Mouse (Mus musculus) neural tube, embryonic 15.5 days (tissue): ENCODE data around the gene Trim8. TPM values are rescaled to one million over a fixed set of nuclear protein-coding genes. Genes with fewer than 3 reads are reported as not detected.
A peak's percentile ranks its signal among the peaks of the same experiment; 100 is the strongest.

ENCODE experiments used
- ATAC-seq: fragments of 200-750 bp; cut with Nextera tagmentation; 2 replicates; pipeline ENCODE4 v1.8.0; 2017; ENCODE audit warnings: mild to moderate bottlenecking, moderate TSS enrichment, moderate library complexity; ENCODE audit not compliant: low FRiP score
- H3K27ac ChIP-seq: fragments of 300-500 bp; sonication (generic); replicated peaks from 2 replicates; pipeline ENCODE4 v1.5.1; 2015; ENCODE audit warnings: mild to moderate bottlenecking, inconsistent platforms
- H3K27me3 ChIP-seq: fragments of 300-500 bp; sonication (generic); replicated peaks from 2 replicates; pipeline ENCODE4 v1.6.1; 2015; ENCODE audit warnings: inconsistent platforms
- H3K36me3 ChIP-seq: fragments of 300-500 bp; sonication (generic); 2 replicates; pipeline ENCODE4 v1.6.1; 2015; ENCODE audit warnings: inconsistent platforms
- H3K4me1 ChIP-seq: fragments of 300-500 bp; sonication (generic); 2 replicates; pipeline ENCODE4 v1.6.1; 2015; ENCODE audit warnings: inconsistent platforms
- H3K4me2 ChIP-seq: fragments of 300-500 bp; sonication (generic); 2 replicates; pipeline ENCODE4 v1.6.1; 2015; ENCODE audit warnings: inconsistent platforms, mild to moderate bottlenecking, moderate library complexity
- H3K4me3 ChIP-seq: fragments of 300-500 bp; sonication (generic); replicated peaks from 2 replicates; pipeline ENCODE4 v1.5.1; 2015; ENCODE audit warnings: mild to moderate bottlenecking, inconsistent platforms
- H3K9ac ChIP-seq: fragments of 300-500 bp; sonication (generic); replicated peaks from 2 replicates; pipeline ENCODE4 v1.6.1; 2015; ENCODE audit warnings: mild to moderate bottlenecking, inconsistent platforms
- H3K9me3 ChIP-seq: fragments of 300-500 bp; sonication (generic); replicated peaks from 2 replicates; pipeline ENCODE4 v1.6.1; 2016; ENCODE audit warnings: inconsistent platforms
- WGBS: fragments of 180-500 bp; shearing (Covaris S2); methylation state at CpG from one replicate; pipeline ENCODE4 v1.1.7; 2015; ENCODE audit warnings: mixed read lengths; 5-methylcytosine and 5-hydroxymethylcytosine counted together
- polyA plus RNA-seq: library from polyadenylated mRNA; unstranded; fragments of >200 nt; fragmentation: Nextera tagmentation; extraction: Ambion mirVana; gene quantifications from 2 replicates; pipeline ENCODE4 v1.2.1, GENCODE M21; 2015

Gene Trim8
- polyA plus RNA-seq, 1 experiment from 2014 or later: 25.5 TPM

DNA sequence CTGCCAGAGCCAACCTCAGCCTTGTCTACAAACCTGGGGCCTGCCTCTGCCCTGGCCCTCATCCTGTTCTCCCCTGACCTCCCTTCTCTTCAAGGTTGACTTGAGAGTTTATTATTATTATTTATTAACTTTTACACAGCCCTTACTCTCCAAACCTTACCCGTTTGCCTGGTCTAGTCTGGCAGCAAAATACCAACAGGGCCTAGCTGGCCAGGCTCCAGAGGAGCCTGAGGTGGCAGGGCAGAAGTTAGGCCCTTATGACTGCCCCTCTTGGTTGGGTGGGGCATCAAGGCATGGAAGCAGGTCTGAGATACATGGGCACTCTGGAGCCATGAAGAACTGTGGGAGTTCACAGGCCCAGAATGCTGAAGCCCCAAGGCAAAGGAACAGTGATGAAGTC is 6.3 kb downstream of the Trim8 start:
- no peak for ATAC-seq
- Histone ChIP-seq H3K4me1 (peaks cover 81% of the 10 kb centered on the region), H3K9me3 (no peaks in the 10 kb centered on the region), H3K4me3 (0 out of 2 replicates have a peak overlapping the region, but pooled peaks have one; percentile 80), H3K36me3 (peaks cover 28% of the 10 kb centered on the region), H3K27ac (peak overlapping the region; percentile 77), H3K27me3 (no peaks in the 10 kb centered on the region), H3K4me2 (peak overlapping the region; percentile 96), H3K9ac (no peak overlapping the region; the same call in 1 of the 2 replicates)
- 44% methylated on average over 1 of the region's 1 CpGs for WGBS

GRCm38 (mm10) chr19:46508738-46509137 is 7.2 kb downstream of the Trim8 start:
- H3K9ac ChIP-seq: peak overlapping the region; percentile 18; the same call in 1 of the 2 replicates

GRCm38 (mm10) chr19:46509202-46509601 is 7.7 kb downstream of the Trim8 start:
- peak overlapping the region; percentile 96; the same call in 1 of the 2 replicates for H3K4me2 ChIP-seq
- 67% methylated on average over 3 of the region's 3 CpGs for WGBS
- H3K9me3 ChIP-seq: no peaks in the 10 kb centered on the region
- H3K4me1 ChIP-seq: peaks cover 74% of the 10 kb centered on the region
- no peak overlapping the region for H3K4me3 ChIP-seq
- no peaks in the 10 kb centered on the region for H3K27me3 ChIP-seq
- H3K36me3 ChIP-seq: peaks cover 42% of the 10 kb centered on the region
- H3K27ac ChIP-seq: 0 out of 2 replicates have a peak overlapping the region, but pooled peaks have one; percentile 18
- ATAC-seq: no peak
- H3K9ac ChIP-seq: peak overlapping the region; percentile 18; the same call in 1 of the 2 replicates

More at GRCm38 (mm10) chr19:46508738-46509137, 7.2 kb downstream of the Trim8 start:
- H3K4me3 ChIP-seq: no peak overlapping the region
- no peaks in the 10 kb centered on the region for H3K9me3 ChIP-seq
- no peak for ATAC-seq
- peaks cover 78% of the 10 kb centered on the region for H3K4me1 ChIP-seq
- H3K4me2 ChIP-seq: peak overlapping the region; percentile 96
- no peaks in the 10 kb centered on the region for H3K27me3 ChIP-seq
- 16% methylated on average over 3 of the region's 3 CpGs for WGBS
- H3K27ac ChIP-seq: 0 out of 2 replicates have a peak overlapping the region, but pooled peaks have one; percentile 77
- peaks cover 37% of the 10 kb centered on the region for H3K36me3 ChIP-seq

- peaks cover 68% of the 10 kb centered on the region for H3K4me1 ChIP-seq
- 0 out of 2 replicates have a peak overlapping the region, but pooled peaks have one; percentile 7 for H3K9ac ChIP-seq
- peak overlapping the region; percentile 28; the same call in 1 of the 2 replicates for H3K27ac ChIP-seq
- H3K9me3 ChIP-seq: no peaks in the 10 kb centered on the region
- 63% methylated on average over 4 of the region's 4 CpGs for WGBS
- H3K27me3 ChIP-seq: no peaks in the 10 kb centered on the region
- H3K4me2 ChIP-seq: 0 out of 2 replicates have a peak overlapping the region, but pooled peaks have one; percentile 96
- no peak overlapping the region for H3K4me3 ChIP-seq
- peaks cover 47% of the 10 kb centered on the region for H3K36me3 ChIP-seq
- no peak for ATAC-seq
Measured at GRCm38 (mm10) chr19:46509736-46510135, 8.2 kb downstream of the Trim8 start.

DNA sequence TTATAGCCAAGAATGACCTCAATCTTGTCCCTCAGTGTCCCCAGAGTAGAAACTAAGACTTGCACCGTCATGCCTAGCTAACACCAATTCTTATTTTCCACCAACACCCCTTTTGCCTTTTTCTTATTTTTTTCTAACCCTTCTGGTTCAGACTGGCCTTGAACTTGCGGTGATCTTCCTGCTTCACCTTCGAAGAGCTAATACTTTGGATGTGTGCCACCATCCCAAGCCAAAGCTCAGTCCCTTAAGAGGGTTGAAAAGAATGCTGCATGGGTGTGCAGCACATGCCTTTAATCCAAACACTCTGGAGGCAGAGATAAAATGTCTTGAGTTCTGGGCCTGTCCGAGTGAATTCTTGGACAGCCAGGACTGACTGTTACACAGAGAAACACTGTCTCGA is 8.9 kb downstream of the Trim8 start:
- no peak overlapping the region for H3K4me3 ChIP-seq
- H3K9me3 ChIP-seq: no peaks in the 10 kb centered on the region
- no peak overlapping the region for H3K4me2 ChIP-seq
- H3K4me1 ChIP-seq: peaks cover 62% of the 10 kb centered on the region
- ATAC-seq: no peak
- WGBS: 80% methylated on average over 5 of the region's 5 CpGs
- H3K9ac ChIP-seq: 0 out of 2 replicates have a peak overlapping the region, but pooled peaks have one; percentile 7
- H3K27ac ChIP-seq: peak overlapping the region; percentile 28
- peaks cover 54% of the 10 kb centered on the region for H3K36me3 ChIP-seq
- no peaks in the 10 kb centered on the region for H3K27me3 ChIP-seq

GRCm38 (mm10) chr19:46510824-46511223 is 9.3 kb downstream of the Trim8 start:
- 67% methylated on average over 3 of the region's 3 CpGs for WGBS
- Histone ChIP-seq H3K4me1 (peaks cover 58% of the 10 kb centered on the region), H3K27ac (peak overlapping the region; percentile 28; the same call in 1 of the 2 replicates), H3K27me3 (no peaks in the 10 kb centered on the region), H3K9ac (no peak overlapping the region), H3K36me3 (peaks cover 57% of the 10 kb centered on the region), H3K4me3 (no peak overlapping the region), H3K9me3 (no peaks in the 10 kb centered on the region), H3K4me2 (no peak overlapping the region)
- no peak for ATAC-seq

DNA sequence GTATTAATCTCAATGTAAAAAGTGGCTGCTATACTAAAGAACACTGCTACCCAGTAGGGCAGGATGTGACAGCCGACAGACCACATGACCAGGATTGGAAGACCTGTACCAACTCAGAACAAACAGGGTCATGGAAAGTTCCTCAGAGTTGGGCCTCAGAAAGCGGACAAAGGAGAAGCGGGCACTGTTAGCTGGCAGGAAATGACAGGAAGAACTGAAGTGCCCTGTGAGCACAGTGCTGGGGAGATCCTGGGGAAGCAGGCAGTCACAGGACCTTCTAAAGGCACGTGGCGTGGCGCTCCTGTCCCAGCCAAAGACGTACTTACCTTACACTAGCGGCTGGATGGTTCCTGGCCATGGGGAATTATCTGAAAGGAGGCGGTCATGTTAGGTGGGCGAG is 9.8 kb downstream of the Trim8 start:
- Histone ChIP-seq H3K36me3 (peaks cover 58% of the 10 kb centered on the region), H3K27me3 (no peaks in the 10 kb centered on the region), H3K4me3 (no peak overlapping the region), H3K9ac (no peak overlapping the region), H3K9me3 (no peaks in the 10 kb centered on the region), H3K27ac (peak overlapping the region; percentile 52), H3K4me1 (peaks cover 53% of the 10 kb centered on the region), H3K4me2 (no peak overlapping the region)
- no peak for ATAC-seq
- 92% methylated on average over 10 of the region's 10 CpGs for WGBS

- H3K4me1 ChIP-seq: peaks cover 46% of the 10 kb centered on the region
- H3K36me3 ChIP-seq: peaks cover 54% of the 10 kb centered on the region
- no peak overlapping the region for H3K27ac ChIP-seq
- no peak overlapping the region for H3K4me2 ChIP-seq
- H3K9ac ChIP-seq: no peak overlapping the region
- no peak overlapping the region for H3K4me3 ChIP-seq
- H3K27me3 ChIP-seq: no peaks in the 10 kb centered on the region
- H3K9me3 ChIP-seq: no peaks in the 10 kb centered on the region
- WGBS: 86% methylated on average over 12 of the region's 12 CpGs
- no peak for ATAC-seq
Measured at GRCm38 (mm10) chr19:46514387-46514786, 12.9 kb downstream of the Trim8 start.

- Histone ChIP-seq H3K4me3 (no peak overlapping the region), H3K27me3 (no peaks in the 10 kb centered on the region), H3K9ac (no peak overlapping the region), H3K4me2 (no peak overlapping the region), H3K36me3 (peaks cover 52% of the 10 kb centered on the region), H3K27ac (no peak overlapping the region), H3K4me1 (peaks cover 39% of the 10 kb centered on the region), H3K9me3 (no peaks in the 10 kb centered on the region)
- ATAC-seq: no peak
- WGBS: 91% methylated on average over 24 of the region's 24 CpGs
Measured at GRCm38 (mm10) chr19:46515287-46515821, 13.9 kb downstream of the Trim8 start.

- Histone ChIP-seq H3K4me1 (peaks cover 29% of the 10 kb centered on the region), H3K4me2 (no peak overlapping the region), H3K27ac (peak overlapping the region; percentile 51), H3K9me3 (no peaks in the 10 kb centered on the region), H3K4me3 (no peak overlapping the region), H3K36me3 (peaks cover 45% of the 10 kb centered on the region), H3K9ac (no peak overlapping the region; the same call in 1 of the 2 replicates), H3K27me3 (no peaks in the 10 kb centered on the region)
- 63% methylated on average over 3 of the region's 3 CpGs for WGBS
- no peak for ATAC-seq
Measured at GRCm38 (mm10) chr19:46516667-46517528, 15.4 kb downstream of the Trim8 start.

DNA sequence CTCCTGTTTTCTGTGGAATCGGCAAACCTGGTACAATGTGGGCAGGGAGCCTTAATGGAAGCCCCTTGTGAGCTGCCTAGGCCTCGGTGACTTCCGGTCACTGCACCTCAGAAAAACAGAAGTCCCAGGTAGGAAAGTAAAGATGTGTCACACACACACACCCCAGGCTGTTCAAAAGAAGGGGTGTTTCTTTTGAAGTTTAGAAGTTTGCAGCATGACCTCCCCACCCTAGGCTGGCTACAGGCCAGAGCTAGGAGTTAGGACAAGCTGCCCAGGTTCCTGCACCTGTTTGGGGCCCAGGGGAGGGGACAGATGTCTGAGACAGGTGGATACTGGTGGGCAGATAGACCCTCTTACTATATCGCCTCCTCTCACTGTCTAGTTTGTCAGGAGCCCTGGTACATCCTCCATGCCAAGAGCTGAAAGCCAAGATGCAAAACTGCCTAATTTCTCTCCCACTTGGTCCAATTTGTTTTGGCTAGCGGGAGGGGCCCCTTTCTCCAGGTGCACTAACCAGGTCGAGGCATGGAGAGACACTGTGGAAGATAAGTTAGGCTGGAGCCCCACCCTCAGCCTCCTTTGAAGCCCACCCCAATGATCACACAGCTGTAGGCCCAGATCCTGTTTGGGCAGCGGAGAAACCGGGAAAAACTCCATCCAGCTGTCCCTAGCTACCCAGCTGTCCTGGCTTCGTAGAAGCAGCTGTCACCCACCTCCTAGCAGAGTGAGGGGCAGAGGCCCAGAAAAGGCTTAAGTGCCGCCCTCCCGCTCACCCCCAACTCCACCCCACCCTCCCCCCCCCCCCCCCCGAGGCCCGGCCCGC is 16.2 kb downstream of the Trim8 start:
- Histone ChIP-seq H3K27me3 (no peaks in the 10 kb centered on the region), H3K4me3 (no peak overlapping the region), H3K9me3 (no peaks in the 10 kb centered on the region), H3K4me2 (peak overlapping the region; percentile 47), H3K27ac (peak overlapping the region; percentile 66), H3K9ac (no peak overlapping the region), H3K4me1 (peaks cover 33% of the 10 kb centered on the region), H3K36me3 (peaks cover 37% of the 10 kb centered on the region)
- WGBS: 30% methylated on average over 11 of the region's 14 CpGs
- ATAC-seq: peak; percentile 18; the same call in 1 of the 2 replicates
